Mouse (Mus musculus): ENCODE measurements around the gene Mrpl45.

DNA sequence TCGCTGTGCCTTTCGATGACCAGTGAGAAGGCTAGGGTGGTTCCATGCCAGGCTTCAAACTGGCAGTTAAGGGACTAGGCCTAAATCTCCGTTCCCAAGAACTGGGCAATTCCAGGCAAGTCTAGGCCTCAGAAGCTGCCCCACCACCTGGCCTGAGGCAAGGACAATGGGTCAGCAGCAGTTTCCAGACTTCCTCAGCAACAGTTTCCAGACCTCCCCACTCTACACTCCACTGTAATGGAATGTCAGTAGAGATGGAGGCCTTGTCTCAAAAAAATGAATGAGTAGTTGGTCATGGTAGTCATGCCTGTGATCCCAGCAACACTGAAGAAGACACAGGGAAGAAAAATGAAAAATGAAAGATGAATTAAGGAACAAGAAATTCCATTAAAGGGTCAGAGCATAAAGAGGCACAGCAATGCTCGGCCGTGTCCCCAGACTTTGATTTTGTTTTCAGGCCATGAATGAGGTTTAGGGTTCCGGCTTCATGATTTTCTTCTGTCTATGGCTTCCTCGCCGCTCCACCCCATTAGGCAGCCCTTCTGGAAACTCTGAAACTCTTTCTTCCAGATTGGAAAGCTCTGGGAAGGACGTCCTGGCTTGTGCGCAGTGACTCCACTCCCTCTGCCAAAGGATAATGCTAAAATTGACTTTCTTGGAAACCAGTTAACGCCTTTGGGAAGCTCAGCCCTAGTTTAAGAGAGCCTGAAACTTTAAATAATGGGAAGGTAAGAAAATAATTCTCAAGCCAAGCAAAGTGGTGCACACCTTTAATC, 8.0 kb upstream of the Mrpl45 start:
- no peak for TF ChIP-seq POLR2A (IDR thresholded peaks at IDR 0.05; ENCODE audit: borderline replicate concordance, low read depth, low read length)
- TF ChIP-seq CTCF (IDR thresholded peaks at IDR 0.05; ENCODE audit: low read depth, low read length): no peak
